Mouse (Mus musculus): Measurements from ENCODE around the gene Iqsec1.

The Iqsec1 gene

DNA sequence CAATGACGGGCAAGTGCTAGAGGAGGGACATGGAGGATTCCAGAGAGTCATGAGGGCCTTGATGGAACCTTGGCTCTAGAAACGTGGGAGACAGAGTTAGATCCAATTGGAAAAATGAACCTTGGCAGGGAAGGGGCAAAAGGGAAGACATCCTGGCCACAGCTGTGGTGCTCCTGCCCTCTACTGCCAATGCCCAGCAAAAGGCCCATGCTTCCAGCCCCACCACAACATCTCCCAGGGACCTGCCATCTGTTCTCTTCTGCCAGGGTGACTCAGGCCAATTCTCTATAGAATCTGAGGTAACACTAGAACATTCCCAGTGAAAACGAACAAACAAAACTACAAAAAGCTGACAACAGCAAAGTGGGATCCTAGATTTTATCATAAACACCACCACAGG, 173.1 kb downstream of the Iqsec1 start:
- no peak for DNase-seq (ENCODE audit: low spot score)

DNA sequence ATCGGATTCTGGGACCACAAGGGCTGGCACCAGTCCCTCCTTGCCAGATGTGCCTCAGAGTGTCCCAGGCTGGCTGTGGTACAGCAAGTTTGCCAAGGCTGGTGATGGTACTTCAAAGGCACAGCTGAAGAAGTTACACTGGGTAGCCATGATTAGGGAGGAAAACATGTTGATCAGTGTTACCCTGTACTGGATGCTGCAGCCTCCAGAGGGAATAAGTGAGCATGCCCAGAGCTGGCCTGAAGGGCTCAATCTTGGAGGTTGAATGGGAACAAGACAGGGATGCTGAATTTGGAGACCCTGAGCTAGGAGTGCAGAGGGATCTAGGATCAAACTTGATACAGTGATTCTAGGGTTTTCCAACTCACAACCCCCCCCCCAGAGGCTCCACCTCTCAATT, 175.0 kb downstream of the Iqsec1 start:
- no peak for DNase-seq (ENCODE audit: low spot score)

DNA sequence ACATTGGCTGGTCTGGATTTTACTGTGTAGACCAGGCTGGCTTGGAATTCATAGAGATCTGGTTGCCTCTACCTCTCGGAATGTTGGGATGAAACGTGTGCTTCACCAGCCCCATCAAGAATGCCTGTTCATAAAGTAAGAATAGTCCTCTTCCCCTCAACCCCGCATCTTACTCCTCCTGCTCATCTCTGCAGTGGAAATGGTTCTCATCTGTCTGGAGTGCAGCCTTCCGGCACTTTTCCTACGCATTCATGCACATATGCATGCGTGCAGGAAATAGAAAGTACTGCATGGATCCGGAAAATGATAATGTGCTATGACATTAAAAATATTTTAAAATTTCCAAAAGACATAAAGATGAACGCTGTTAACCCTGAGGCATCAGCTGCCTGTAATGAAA, 175.9 kb downstream of the Iqsec1 start:
- DNase-seq (ENCODE audit: low spot score), result no peak

DNA sequence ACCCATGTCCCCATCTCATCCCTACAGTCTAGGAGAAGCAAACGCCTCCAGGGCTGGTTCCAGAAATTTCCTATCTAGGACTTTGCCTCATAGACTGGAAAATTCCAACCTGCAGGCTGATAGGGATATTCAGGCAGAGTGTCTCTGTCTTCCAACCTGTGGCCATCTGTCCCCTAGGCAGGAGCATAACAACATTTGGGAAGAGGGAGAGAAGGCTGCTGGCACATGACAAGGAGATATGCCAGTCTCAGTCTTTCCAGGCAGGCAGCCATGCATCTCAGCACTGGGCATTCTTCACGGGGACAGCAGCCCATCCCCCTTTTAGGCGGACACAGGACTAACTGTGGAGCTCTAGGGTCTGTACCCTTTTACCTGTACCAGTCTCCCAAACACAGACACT, 176.4 kb downstream of the Iqsec1 start:
- no peak for DNase-seq (ENCODE audit: low spot score)

DNA sequence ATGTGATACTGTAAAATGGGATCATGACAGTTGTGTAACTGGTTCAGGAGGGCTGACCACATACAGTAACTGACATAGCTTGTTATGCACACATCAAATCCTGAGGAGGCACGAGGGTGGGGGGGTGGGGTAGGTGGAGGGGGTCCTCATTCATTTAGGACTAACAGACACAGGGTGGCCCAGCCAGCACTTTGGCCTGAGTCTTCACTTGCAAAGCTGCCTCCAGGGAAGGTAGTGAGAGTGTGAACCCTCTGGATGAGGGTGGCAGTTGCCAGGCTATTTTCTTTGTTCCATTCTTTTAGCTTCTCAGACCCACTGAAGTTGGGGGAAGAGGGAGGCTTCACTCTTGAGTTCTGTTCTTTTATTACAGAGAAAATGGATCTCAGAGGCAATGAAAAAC, 177.9 kb downstream of the Iqsec1 start:
- DNase-seq (ENCODE audit: low spot score), result no peak

DNA sequence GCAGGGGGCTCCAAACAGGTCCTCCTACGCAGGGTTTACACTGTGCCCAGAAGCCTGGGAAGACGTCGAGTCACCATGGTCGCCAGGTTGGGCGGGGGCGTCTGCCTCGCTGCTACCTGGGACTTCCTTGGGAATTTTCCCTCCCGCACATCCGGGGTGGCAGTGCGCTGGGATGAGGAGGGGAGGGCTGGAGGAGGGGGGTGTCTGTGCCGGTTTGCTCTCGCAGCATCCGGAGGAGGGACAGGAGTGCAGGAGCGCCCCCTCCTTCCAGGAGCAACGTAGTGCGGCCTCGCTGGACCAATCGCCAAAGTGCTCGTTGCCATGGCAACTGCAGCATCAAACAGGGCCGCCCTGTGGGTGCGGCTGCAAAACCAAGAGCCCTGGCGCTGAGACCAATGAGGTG, 178.5 kb downstream of the Iqsec1 start:
- peak; percentile 12 for DNase-seq (ENCODE audit: low spot score)

DNA sequence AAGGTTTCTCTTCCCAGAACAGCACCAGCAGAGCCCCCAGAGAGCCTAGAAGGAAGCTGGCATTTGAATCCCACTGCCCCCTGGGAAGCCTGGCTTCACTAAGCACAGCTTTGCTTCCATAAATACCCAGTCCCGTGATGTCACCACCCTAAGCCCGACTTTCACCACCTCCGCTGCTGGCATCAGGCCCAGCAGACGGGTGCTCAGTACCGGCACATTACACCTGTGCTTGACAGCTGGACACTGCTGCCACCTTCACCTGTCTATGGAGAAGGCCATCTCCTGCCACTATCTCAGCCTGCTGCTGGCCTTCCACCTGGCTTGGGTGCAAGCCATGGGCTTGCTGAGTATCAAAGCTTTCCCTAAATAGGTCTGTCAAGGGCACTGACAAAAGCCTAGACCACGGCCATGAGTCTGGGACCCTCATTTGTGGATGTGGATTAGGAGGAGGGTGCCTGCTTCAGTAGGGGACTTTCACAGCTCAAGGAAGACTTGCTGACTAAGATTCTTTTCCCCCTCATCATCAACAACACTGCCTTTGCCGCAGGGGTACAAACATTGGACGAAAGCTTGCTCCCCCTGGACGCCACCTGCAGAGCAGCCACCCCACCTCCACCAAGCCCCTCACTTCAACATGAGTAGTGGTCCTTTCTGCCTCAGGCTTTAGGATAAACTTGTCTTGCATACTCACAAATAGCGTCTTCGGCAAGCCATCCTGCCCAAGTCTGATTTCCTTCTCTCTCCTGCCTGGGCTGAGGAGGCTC, 179.2 kb downstream of the Iqsec1 start:
- DNase-seq (ENCODE audit: low spot score), result no peak

DNA sequence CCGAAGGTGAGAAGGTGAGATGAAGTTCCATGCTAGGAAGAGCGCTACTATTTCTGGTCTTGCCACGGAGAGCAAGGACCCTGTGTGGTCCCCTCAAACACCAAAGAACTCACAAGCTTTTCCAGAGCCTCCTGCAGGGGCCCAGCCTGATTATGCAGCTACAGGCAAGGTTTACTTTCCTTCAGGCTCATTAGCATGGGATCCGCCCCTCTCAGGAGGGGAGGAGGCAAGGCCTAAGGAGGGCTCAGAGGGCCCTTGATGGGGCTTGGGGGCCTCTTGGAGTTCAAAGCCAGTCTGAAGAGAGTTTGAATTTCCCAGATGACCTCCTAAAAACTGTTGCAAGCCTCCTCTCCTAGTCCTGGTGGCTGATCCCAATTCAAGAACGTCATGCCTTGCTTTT, 179.9 kb downstream of the Iqsec1 start:
- DNase-seq (ENCODE audit: low spot score), result no peak

DNA sequence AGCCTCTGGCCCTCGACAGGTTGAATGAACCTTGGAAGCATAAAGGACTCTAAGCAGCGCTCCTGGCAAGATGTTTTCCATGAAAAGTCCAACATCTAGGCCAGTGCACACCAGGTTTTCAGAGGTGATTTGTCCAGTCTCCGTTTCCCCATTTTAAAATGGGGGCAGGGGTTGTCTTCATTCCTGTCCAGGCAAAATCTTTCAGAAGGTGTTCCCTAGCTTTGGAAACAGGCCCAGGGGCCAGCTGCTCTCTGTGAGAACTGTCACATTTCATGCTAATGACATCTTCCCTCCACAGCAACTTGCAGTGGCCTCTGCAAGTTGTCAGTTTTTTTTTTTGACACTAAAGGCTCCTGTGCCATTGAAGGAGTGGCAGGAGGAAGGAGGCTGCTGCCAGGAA, 180.4 kb downstream of the Iqsec1 start:
- no peak for DNase-seq (ENCODE audit: low spot score)

DNA sequence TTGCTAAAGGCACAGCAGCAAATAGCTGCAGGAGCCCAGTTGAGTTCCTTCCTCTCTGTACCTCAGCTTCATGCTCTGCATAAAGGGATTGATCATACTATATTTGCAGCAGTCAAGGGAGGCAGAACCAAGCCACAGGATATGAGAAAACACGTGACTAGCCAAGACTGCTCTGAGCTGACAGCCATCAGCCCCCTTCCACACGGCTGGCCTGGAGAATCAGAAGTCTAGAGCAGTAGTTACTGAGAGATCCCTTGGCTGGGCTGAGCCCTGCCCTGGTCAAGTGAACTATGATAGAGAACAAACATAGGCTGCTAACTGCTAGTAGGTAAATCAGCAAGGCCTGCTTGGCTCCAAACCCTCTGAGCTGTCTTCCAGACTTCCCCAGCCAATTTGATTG, 180.9 kb downstream of the Iqsec1 start:
- no peak for DNase-seq (ENCODE audit: low spot score)

DNA sequence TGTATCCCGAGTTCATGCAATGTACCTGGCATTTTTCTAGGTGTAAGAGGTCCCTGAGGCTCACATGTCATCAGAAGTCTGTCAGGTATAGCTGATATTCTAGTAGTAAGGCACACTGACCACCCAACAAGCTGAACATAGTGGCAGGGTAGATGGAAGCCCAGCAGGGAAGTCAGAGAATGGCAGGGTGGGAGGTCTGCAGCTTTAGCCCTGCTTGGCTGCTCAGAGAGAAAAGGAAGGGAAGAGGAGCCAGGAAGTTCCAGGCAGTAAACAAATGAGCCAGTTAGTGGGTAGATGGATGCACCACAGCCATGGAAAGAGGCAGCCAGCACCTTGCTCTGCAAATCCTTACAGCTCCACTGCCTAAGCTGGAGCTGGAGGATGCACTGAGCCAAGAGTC, 181.7 kb downstream of the Iqsec1 start:
- DNase-seq (ENCODE audit: low spot score), result no peak

DNA sequence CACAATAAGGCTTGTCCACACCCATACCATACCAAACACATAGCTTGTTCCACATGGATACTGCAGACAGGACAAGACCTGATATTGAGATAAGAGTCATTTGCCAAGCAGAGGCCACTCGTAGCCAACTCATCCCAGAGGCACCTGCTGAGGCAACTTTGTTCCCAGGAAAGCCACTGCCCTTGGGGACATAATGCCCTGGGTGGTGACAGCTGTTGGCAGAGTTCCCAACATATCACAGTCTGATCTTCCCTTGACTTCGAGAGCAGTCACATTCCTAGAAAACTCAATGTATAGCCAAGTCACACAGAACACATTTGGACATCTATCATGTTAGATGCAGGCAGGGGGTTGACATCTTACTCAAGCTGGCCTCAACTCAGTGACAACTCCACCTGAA, 183.4 kb downstream of the Iqsec1 start:
- DNase-seq (ENCODE audit: low spot score), result no peak

DNA sequence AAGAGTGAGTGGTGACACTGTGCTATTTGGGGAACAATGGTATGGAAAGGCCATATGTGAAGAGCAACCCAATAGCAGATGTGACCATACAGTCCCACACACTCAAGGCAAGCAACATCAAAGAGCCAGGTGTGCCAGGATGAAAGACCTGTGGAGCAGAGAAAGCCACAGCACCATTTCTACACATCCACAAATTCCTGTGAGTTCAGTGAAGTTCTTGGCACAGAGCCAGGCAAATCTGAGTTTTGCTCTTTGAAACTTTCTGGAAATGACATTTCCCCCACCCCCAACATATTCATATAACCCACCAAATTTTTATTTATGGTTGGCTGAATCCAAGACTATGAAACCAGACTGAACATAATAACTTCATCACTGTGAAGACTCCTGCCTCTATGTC, 183.8 kb downstream of the Iqsec1 start:
- no peak for DNase-seq (ENCODE audit: low spot score)

DNA sequence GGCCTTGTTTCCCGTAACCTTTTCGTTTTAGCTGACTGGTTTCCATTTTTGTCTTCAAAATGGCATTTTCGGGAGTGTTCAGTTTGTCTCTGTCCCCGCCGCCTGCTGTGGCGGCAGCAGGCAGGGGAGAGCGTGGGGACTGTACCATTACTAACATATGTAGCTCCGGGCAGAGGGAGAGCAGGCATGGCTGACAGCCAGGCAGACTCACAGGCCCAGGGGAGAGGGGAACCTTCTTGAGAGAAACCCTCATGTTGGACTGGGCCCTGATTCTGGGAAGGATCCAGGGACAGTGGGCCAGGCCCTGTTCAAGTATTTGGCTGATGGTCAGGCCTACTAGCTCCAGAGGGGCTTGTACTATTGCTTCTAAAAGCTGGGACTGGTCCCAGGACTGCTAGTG, 185.9 kb downstream of the Iqsec1 start:
- DNase-seq (ENCODE audit: low spot score), result no peak

DNA sequence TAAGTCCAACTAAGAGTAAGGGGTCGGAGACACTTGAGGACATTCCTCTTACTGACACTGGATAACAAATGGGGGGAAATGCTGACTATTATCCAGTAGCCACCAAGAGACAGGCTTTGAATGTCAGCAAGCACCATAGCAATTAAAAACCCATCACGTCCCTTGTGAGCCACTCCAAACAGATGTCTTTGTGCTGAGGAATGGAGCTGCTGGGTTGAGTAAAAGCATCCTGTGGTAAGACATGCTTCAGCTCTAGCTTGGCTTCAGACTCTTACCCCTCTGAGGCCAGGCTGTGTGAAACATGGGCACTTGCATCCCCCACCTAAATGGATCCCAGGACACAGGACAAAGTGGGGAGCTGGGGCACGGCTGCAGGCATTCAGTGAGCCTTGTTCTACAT, 186.4 kb downstream of the Iqsec1 start:
- no peak for DNase-seq (ENCODE audit: low spot score)

DNA sequence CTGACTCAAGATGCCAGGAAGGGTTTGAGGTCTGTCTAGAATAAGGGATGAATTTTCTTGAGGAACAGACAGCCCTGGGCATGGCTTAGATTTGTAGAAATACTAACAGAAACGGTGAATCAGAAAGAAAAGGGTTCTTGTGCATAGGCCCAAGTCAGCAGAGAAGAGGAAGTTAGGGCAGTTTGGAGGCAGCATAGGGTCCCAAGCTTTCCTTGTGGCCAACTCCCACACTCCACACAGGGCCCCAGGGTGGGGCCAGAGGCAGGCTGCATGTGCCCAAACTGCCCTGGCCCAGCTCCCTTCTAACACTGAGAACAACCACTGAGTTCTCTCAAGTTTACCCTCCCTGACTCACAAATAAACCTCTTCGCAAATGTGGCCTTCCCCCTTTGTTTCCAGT, 187.7 kb downstream of the Iqsec1 start:
- DNase-seq (ENCODE audit: low spot score), result no peak

DNA sequence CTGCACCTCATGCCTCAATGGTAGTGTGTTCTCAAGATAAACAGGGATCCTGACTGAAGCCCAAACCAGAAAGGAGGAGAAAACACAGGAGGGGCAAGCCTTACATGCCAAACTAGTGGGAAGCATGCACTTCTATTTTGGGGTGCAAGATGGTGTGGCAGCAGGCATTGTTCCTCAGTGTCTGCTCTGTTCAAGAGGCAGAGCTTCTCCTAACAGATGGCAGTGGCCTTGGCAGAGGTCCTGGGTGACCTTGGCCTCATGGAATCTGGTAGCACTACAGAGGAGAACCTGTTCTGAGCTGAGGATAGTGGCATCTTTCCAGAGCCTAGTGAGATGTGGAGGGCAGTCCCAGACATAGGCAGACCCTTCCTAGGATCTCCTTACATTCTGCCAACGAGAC, 189.4 kb downstream of the Iqsec1 start:
- DNase-seq (ENCODE audit: low spot score), result no peak

DNA sequence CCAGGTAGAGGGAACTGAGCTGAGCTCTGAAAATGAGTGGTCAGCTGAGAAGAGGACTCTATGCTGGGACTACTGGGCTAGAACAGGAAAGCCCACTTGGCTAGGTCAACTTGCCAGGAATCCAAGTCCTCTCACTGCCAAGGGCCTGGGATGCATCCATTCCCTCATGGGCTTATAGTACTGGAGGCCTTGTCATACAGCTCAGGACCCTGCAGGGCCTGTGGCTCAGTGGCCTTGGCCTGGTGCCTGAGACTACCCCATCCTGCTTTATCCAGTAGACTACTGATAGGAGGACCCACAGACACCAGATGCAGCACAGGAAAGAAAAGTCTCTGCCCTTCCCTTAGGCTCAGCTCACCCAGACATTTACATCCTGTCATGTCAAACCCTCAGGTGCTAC, 190.3 kb downstream of the Iqsec1 start:
- DNase-seq (ENCODE audit: low spot score), result no peak

DNA sequence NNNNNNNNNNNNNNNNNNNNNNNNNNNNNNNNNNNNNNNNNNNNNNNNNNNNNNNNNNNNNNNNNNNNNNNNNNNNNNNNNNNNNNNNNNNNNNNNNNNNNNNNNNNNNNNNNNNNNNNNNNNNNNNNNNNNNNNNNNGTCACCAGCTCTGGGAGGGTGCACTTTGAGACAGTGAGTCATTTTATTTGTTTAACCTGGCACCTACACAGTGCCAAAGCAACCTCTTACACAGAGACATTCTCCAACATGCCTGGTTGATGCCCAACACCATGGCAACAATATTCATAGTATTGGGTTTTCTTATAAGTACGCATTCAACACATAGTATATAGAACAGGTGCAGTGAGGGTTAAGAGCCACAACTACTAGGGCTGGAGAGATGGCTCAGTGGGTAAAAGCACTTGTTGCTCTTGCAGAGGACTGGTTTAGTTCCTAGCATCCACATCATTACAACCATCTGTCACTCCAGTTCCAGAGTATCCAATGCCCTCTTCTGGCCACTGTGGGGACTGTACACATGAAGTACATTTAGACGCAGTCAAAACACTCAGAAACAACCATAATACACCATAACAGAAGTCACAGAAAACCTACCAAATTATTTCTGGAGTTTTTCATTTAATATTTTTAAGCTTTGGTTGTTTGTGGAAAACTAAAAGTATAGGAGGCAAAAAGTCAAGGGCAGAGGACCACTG, 191.4 kb downstream of the Iqsec1 start:
- DNase-seq (ENCODE audit: low spot score), result no peak

DNA sequence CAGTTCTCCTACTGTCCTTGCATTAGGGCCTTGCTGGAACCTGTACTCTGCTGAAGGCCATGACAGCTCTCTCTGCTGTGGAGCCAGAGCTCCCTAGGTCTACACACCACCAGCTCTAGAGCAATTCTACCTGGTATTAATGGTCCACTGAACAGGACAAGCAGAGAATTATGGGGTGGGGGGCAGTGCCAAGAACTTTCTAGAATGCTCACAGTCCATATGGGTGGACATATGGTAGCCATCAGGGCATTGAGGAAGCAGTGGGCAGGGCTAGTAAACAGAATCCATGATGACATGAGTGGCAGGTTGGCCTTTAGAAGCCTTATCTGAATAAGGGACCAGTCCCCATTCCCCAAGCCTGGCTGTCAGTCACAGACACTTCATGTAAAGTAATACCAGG, 197.6 kb downstream of the Iqsec1 start:
- no peak for DNase-seq (ENCODE audit: low spot score)

DNA sequence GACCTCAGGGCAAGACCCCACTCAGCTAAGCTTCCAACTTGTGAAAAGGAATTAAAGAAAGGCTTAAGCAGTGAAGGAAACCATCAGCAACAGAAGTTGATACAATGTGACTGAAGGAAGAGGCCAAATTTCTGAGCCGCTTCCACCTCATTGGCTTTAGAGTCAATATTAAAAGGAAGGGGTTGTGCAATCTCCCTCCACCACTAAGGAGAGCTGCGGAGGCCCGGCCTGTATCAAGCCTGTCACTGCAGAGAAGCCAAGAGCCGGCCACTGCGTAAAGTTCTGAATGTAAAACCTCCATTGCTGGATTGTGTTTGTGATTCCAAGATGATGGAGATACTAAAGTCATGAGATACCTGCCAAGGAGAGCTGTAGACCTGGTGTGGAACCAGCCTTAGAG, 199.0 kb downstream of the Iqsec1 start:
- DNase-seq (ENCODE audit: low spot score), result no peak

DNA sequence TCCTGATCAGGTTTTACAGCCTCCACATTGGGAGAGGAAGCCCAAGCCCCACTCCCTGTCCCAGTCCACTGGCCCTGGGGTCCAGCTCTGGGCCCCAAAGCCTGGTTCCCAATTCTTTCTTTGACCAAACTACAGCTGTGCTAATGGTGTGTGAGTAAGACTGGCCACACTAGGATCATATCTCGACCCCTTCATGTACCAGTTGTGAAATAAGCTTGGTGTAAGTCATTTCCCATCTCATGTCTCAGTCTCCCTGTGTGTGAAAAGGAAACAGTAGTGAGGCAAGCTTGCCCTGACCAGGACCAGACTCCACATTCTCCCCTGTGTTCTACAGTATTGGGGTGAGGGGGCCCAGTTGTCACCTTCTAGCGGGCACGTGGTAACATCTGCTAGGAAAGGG, 200.9 kb downstream of the Iqsec1 start:
- no peak for DNase-seq (ENCODE audit: low spot score)

DNA sequence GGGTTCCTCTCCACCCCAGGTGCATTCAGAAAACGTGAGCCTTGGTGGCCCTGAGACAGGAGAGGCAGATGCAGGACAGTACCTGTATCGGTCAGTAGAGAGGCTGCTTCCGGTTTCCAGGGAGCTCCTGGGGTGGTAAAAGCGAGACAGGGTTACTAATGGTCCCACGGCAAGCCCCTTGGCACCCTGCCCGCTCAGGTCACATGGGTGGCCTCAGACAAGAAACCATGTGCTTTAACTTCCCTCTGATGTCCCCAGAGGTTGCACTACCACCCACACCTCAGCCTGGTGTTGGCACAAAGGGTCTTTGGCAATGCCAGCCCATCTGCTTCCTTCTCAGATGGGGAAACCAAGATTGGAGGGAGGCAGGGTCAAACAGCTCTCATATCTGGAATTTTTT, 201.4 kb downstream of the Iqsec1 start:
- DNase-seq (ENCODE audit: low spot score), result no peak

DNA sequence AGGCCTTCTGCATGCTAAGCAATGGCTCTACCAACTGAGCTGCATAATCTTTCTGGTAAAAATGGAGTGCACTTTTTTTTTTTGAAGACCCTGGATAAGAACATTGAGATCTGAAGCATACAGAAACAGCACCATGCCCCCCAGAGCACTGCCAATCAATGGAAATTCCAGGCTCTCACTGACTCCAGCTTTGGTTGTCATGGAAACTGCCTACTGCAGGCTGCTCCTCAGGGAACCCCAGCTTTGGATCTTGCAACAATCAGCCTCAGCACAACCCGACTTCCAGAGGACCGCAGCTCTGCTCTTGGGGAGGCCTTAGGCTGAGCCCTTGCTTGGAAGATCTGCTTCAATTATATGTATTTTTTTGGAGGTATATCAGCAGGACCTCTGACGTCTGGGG, 201.9 kb downstream of the Iqsec1 start:
- no peak for DNase-seq (ENCODE audit: low spot score)

Measured in c-Kit-positive CD71-positive TER-119-positive erythroid progenitor cells, embryonic 14.5 days (primary cell).